ENCODE assay signal across 9 mouse cellular contexts in the genomic region with DNA sequence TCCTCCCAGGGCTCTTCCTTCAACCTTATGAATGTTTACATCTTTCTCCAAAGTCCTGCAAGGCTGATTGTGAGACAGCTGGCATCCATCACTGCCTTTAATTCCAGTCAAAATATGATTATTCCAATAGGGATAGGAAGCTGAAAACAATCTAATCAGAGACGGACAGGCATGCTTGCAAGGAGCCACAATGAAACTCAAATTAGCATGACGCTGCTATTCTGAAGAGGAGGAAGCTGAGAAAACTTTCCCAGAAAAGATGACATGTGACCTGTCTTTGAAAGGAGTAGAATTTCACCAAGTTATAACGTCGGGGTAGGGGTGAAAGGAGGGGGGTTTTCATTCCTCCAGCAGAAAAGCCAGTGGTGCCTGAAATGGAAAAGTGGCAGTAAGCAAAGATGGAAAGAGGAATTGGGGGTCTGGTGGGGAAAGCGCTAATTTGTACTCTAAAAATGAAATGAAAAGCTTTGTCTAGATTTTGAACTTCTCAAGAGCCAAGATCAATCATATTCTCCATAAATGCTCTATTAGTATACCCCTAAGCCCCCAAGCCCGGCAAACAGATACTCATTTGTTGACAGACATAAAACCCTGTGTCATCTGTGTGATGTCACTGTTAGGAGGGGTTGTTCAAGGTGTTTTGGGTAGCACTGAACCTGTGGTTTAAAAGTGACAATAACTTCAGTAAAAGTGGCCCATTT. TPM values are rescaled to one million over a fixed set of nuclear protein-coding genes. Genes with fewer than 3 reads are reported as not detected.
A peak's percentile ranks its signal among the peaks of the same experiment; 100 is the strongest.
DNase-seq lines count a peak whose midpoint lies in the region; ATAC-seq and TF ChIP-seq lines count a peak whose summit lies in the region.
"Had no signal": no experiment of that assay in that cellular context is flagged by ENCODE, and none has a peak within 500 bp of the region (broad histone marks: within the 10 kb centered on the region; RNA-seq: fewer than 3 reads in every experiment).

No protein-coding gene starts in this region.

- H3K9me3 ChIP-seq in heart, embryonic 13.5 days: no peaks in the 10 kb centered on the region
- H3K9me3 ChIP-seq in hindbrain, embryonic 12.5 days (replicated peaks): no peaks in the 10 kb centered on the region
- H3K9me3 ChIP-seq in midbrain, embryonic 10.5 days (replicated peaks): no peaks in the 10 kb centered on the region

- H3K36me3 ChIP-seq in heart, embryonic 13.5 days: 0 out of 2 replicates have a peak, but pooled peaks cover 2% of the 10 kb centered on the region
- H3K36me3 ChIP-seq in hindbrain, embryonic 12.5 days: no peaks in the 10 kb centered on the region
- H3K36me3 ChIP-seq in midbrain, embryonic 10.5 days: peaks cover 13% of the 10 kb centered on the region

- ATAC-seq in heart, embryonic 13.5 days (ENCODE audit: extremely low read depth, insufficient number of reproducible peaks, low FRiP score, low TSS enrichment): no peak
- 0 out of 2 replicates have a peak, but pooled peaks have one; percentile 8 for ATAC-seq in hindbrain, embryonic 12.5 days (ENCODE audit: low FRiP score)

- H3K27me3 ChIP-seq in heart, embryonic 13.5 days (replicated peaks): peaks cover 5% of the 10 kb centered on the region; the same call in 1 of the 2 replicates
- H3K27me3 ChIP-seq in hindbrain, embryonic 12.5 days: peaks cover 6% of the 10 kb centered on the region; the same call in 1 of the 2 replicates
- H3K27me3 ChIP-seq in midbrain, embryonic 10.5 days (ENCODE audit: low read depth, poor library complexity, severe bottlenecking): peaks cover 9% of the 10 kb centered on the region; the same call in 1 of the 2 replicates

- no peak for TF ChIP-seq CTCF in brain, embryonic 14.5 days (IDR thresholded peaks at IDR 0.05; ENCODE audit: borderline replicate concordance, extremely low read depth, insufficient read depth, insufficient read length)

- no peak for TF ChIP-seq POLR2A in brain, embryonic 14.5 days (IDR thresholded peaks at IDR 0.05; ENCODE audit: borderline replicate concordance, extremely low read depth, insufficient read depth, insufficient read length, poor library complexity, severe bottlenecking)

- peaks cover 26% of the 10 kb centered on the region for H3K4me1 ChIP-seq in heart, embryonic 13.5 days
- peaks cover 19% of the 10 kb centered on the region for H3K4me1 ChIP-seq in hindbrain, embryonic 12.5 days
- H3K4me1 ChIP-seq in midbrain, embryonic 10.5 days: peaks cover 38% of the 10 kb centered on the region

- no peak overlapping the region for H3K27ac ChIP-seq in heart, embryonic 13.5 days (replicated peaks)
- peak overlapping the region; percentile 91 for H3K27ac ChIP-seq in hindbrain, embryonic 12.5 days
- H3K27ac ChIP-seq in midbrain, embryonic 10.5 days (replicated peaks): peak overlapping the region; percentile 98

- no peak overlapping the region for H3K9ac ChIP-seq in heart, embryonic 13.5 days
- H3K9ac ChIP-seq in hindbrain, embryonic 12.5 days: peak overlapping the region; percentile 83

- H3K4me3 ChIP-seq in heart, embryonic 13.5 days: peak overlapping the region; percentile 83
- H3K4me3 ChIP-seq in hindbrain, embryonic 12.5 days: peak overlapping the region; percentile 74
- peak overlapping the region; percentile 91 for H3K4me3 ChIP-seq in midbrain, embryonic 10.5 days

- no peak for DNase-seq in heart, adult 11 months
- DNase-seq in brain, embryonic 14.5 days (ENCODE audit: low read depth): peak; percentile 46
- no peak for DNase-seq in midbrain, embryonic 10.5 days (ENCODE audit: low spot score)
- no peak for DNase-seq in urinary bladder, adult 2 months (ENCODE audit: low spot score)
- DNase-seq in natural killer cell, adult 2 months (ENCODE audit: low spot score in 2 of 2): no peak
- DNase-seq in adrenal gland, adult 8-10 months: no peak

- 40% methylated on average over 6 of the region's 6 CpGs for WGBS in heart, embryonic 13.5 days
- WGBS in hindbrain, embryonic 12.5 days: 19% methylated on average over 6 of the region's 6 CpGs
- 32% methylated on average over 6 of the region's 6 CpGs for WGBS in midbrain, embryonic 10.5 days

- H3K4me2 ChIP-seq in heart, embryonic 13.5 days: peak overlapping the region; percentile 83
- H3K4me2 ChIP-seq in hindbrain, embryonic 12.5 days (replicated peaks): peak overlapping the region; percentile 63

RNA-seq across cellular contexts. Expression of gene Tcp11l1, which starts 1.1 kb away (rescaled TPM):
- 25.6 and 32.2 TPM in 2 replicates for polyA plus RNA-seq in heart, embryonic 13.5 days (2015; fragmentation: Nextera tagmentation; extraction: Ambion mirVana)
- 25.5 and 33.9 TPM in 2 replicates for polyA plus RNA-seq in brain, embryonic 14.5 days (2012; rRNA removed)
- polyA plus RNA-seq in hindbrain, embryonic 12.5 days (2016; fragmentation: Nextera tagmentation; extraction: Ambion mirVana): 69.0 and 76.1 TPM in 2 replicates
- 58.3 and 58.7 TPM in 2 replicates for polyA plus RNA-seq in midbrain, embryonic 10.5 days (2016; fragmentation: Nextera tagmentation; extraction: Ambion mirVana)
- 11.4 and 13.8 TPM in 2 replicates for polyA plus RNA-seq in urinary bladder, adult 2 months (2012; rRNA removed)
- total RNA-seq in adrenal gland, adult 8-10 months (2022): 10 to 100 TPM; 13.2 to 27.1 (median 21.2) TPM

RNA-seq across cellular contexts. Expression of gene Pin1rt1, which starts 5.4 kb away (rescaled TPM):
- not detected in 2 replicates for polyA plus RNA-seq in heart, embryonic 13.5 days (2015; fragmentation: Nextera tagmentation; extraction: Ambion mirVana)
- 0.08 TPM in 1 of 2 replicates, not detected in the other for polyA plus RNA-seq in brain, embryonic 14.5 days (2012; rRNA removed)
- polyA plus RNA-seq in hindbrain, embryonic 12.5 days (2016; fragmentation: Nextera tagmentation; extraction: Ambion mirVana): 0.18 TPM in 1 of 2 replicates, not detected in the other
- polyA plus RNA-seq in midbrain, embryonic 10.5 days (2016; fragmentation: Nextera tagmentation; extraction: Ambion mirVana): not detected in 2 replicates
- not detected in 2 replicates for polyA plus RNA-seq in urinary bladder, adult 2 months (2012; rRNA removed)
- total RNA-seq in adrenal gland, adult 8-10 months (2022): not detected
- polyA plus RNA-seq: erythroblast, embryonic 14.5 days had no signal

RNA-seq across cellular contexts. Expression of gene Depdc7, which starts 31.9 kb away (rescaled TPM):
- polyA plus RNA-seq in heart, embryonic 13.5 days (2015; fragmentation: Nextera tagmentation; extraction: Ambion mirVana): 3.3 and 4.6 TPM in 2 replicates
- polyA plus RNA-seq in brain, embryonic 14.5 days (2012; rRNA removed): 1.6 and 2.2 TPM in 2 replicates
- 2.6 and 2.8 TPM in 2 replicates for polyA plus RNA-seq in hindbrain, embryonic 12.5 days (2016; fragmentation: Nextera tagmentation; extraction: Ambion mirVana)
- polyA plus RNA-seq in midbrain, embryonic 10.5 days (2016; fragmentation: Nextera tagmentation; extraction: Ambion mirVana): 3.5 TPM in 2 replicates
- polyA plus RNA-seq in urinary bladder, adult 2 months (2012; rRNA removed): 11.2 and 15.3 TPM in 2 replicates
- total RNA-seq in adrenal gland, adult 8-10 months (2022): 1 to 10 TPM; 1.3 to 2.3 (median 1.8) TPM
- polyA plus RNA-seq: erythroblast, embryonic 14.5 days had no signal
